Mouse (Mus musculus) adrenal gland, postnatal 25 days (tissue): ENCODE data around the gene Fam89b. TPM values are rescaled to one million over a fixed set of nuclear protein-coding genes. Genes with fewer than 3 reads are reported as not detected.

ENCODE experiments used
- DNase-seq: peaks from one replicate; pipeline ENCODE4 v3.0.0; 2021; ENCODE audit warnings: mixed read lengths
- microRNA-seq, 2 experiments: library from miRNA; unstranded; fragments of <30 nt; microRNA quantifications; one replicate each; pipeline ENCODE4 v1.2.0; 2021
- total RNA-seq: library from RNA; stranded (reverse); gene quantifications from 2 replicates; pipeline ENCODE4 v1.2.3, GENCODE M21; 2021

Fam89b gene
- total RNA-seq, 1 experiment from 2014 or later = 59.4 TPM

GRCm38 (mm10) chr19:5685431-5685830 is 44.0 kb downstream of the Fam89b start:
- no peak for DNase-seq

GRCm38 (mm10) chr19:5684985-5685384 is 44.5 kb downstream of the Fam89b start:
- no peak for DNase-seq

GRCm38 (mm10) chr19:5684236-5684635 is 45.2 kb downstream of the Fam89b start:
- DNase-seq = no peak

- DNase-seq = peak; percentile 35
Measured at GRCm38 (mm10) chr19:5680432-5680831, 49.0 kb downstream of the Fam89b start.

Small RNA genes lying within 50 kb of the gene (microRNA-seq; reads per million reads assigned to microRNA genes)
- 0 to 0.34 reads per million in 2 experiments for gene Mir6987

Other genes with a start within 250 kb of the Fam89b start
- gene Mus81, start 241.3 kb downstream of the Fam89b start, total RNA-seq = 31.1 and 35.0 TPM in 2 replicates
- 625 and 632 TPM in 2 replicates for gene Cfl1, start 239.2 kb downstream of the Fam89b start, total RNA-seq
- 2.2 and 3.7 TPM in 2 replicates for gene 1700020D05Rik, start 225.9 kb downstream of the Fam89b start, total RNA-seq
- gene Snx32, start 219.1 kb downstream of the Fam89b start, total RNA-seq = 13.1 and 18.4 TPM in 2 replicates
- gene Ovol1, start 169.0 kb downstream of the Fam89b start, total RNA-seq = not detected in 2 replicates
- gene Ap5b1, start 161.6 kb downstream of the Fam89b start, total RNA-seq = 13.1 and 16.4 TPM in 2 replicates
- gene Rnaseh2c, start 127.8 kb downstream of the Fam89b start, total RNA-seq = 97.8 and 144 TPM in 2 replicates
- 74.6 and 86.3 TPM in 2 replicates for gene Kat5, start 119.4 kb downstream of the Fam89b start, total RNA-seq
- gene Rela, start 92.2 kb downstream of the Fam89b start, total RNA-seq = 96.3 and 101 TPM in 2 replicates
- 61.8 and 76.7 TPM in 2 replicates for gene Sipa1, start 65.9 kb downstream of the Fam89b start, total RNA-seq
- gene Map3k11, start 40.9 kb downstream of the Fam89b start, total RNA-seq = 43.7 and 49.7 TPM in 2 replicates
- gene Pcnx3, start 40.7 kb downstream of the Fam89b start, total RNA-seq = 110 and 124 TPM in 2 replicates
- gene Kcnk7, start 25.3 kb downstream of the Fam89b start, total RNA-seq = not detected in 2 replicates
- 35.7 and 40.9 TPM in 2 replicates for gene Ehbp1l1, start 3.3 kb downstream of the Fam89b start, total RNA-seq
- gene Ltbp3, start 11.3 kb upstream of the Fam89b start, total RNA-seq = 275 and 334 TPM in 2 replicates
- 104 and 120 TPM in 2 replicates for gene Scyl1, start 41.8 kb upstream of the Fam89b start, total RNA-seq
- 40.4 and 63.3 TPM in 2 replicates for gene Frmd8, start 145.6 kb upstream of the Fam89b start, total RNA-seq
- 39.1 and 39.7 TPM in 2 replicates for gene Slc25a45, start 148.2 kb upstream of the Fam89b start, total RNA-seq
- gene Tigd3, start 164.5 kb upstream of the Fam89b start, total RNA-seq = 1.3 and 2.0 TPM in 2 replicates
- gene Dpf2, start 183.4 kb upstream of the Fam89b start, total RNA-seq = 88.9 and 103 TPM in 2 replicates
- 6.2 and 8.5 TPM in 2 replicates for gene Cdc42ep2, start 195.2 kb upstream of the Fam89b start, total RNA-seq
- 28.4 and 29.6 TPM in 2 replicates for gene Pola2, start 234.5 kb upstream of the Fam89b start, total RNA-seq